Mouse (Mus musculus): ENCODE results near the gene Adh7.

The Adh7 gene

GRCm38 (mm10) chr3:138255366-138255765 lies 37.8 kb downstream of the Adh7 start:
- no peak for DNase-seq

- DNase-seq = no peak
Observed at GRCm38 (mm10) chr3:138255780-138256550, 38.4 kb downstream of the Adh7 start.

GRCm38 (mm10) chr3:138260721-138261669 lies 43.4 kb downstream of the Adh7 start, which contains the start of gene Adh1:
TSS of gene Adh1 (plus strand) at chr3:138260991.
- no peak for DNase-seq

- no peak for DNase-seq
Observed at GRCm38 (mm10) chr3:138262568-138262967, 45.0 kb downstream of the Adh7 start.

GRCm38 (mm10) chr3:138263154-138263930 lies 45.8 kb downstream of the Adh7 start:
- DNase-seq = no peak

GRCm38 (mm10) chr3:138264648-138265047 lies 47.1 kb downstream of the Adh7 start:
- DNase-seq = no peak

- DNase-seq = no peak
Observed at GRCm38 (mm10) chr3:138270507-138270906, 52.9 kb downstream of the Adh7 start.

GRCm38 (mm10) chr3:138271297-138271696 lies 53.7 kb downstream of the Adh7 start:
- DNase-seq = no peak

GRCm38 (mm10) chr3:138273080-138273479 lies 55.5 kb downstream of the Adh7 start:
- DNase-seq = no peak

GRCm38 (mm10) chr3:138275100-138275499 lies 57.5 kb downstream of the Adh7 start:
- DNase-seq = no peak

- DNase-seq = no peak
Observed at GRCm38 (mm10) chr3:138282556-138282955, 65.0 kb downstream of the Adh7 start.

All from embryo, embryonic 11 days (tissue).